Mouse (Mus musculus) liver, postnatal 0 days (tissue): ENCODE data around the gene Kif1c.

Source experiments
- CTCF ChIP-seq: sonication (generic); IDR thresholded peaks from 2 replicates; pipeline ENCODE4 v1.5.1; 2016; ENCODE audit warnings: antibody characterized with exemption, low read depth
- EP300 ChIP-seq: IDR thresholded peaks from 2 replicates; pipeline ENCODE4 v1.6.1; 2016; ENCODE audit warnings: antibody characterized with exemption, low read depth, mild to moderate bottlenecking

DNA sequence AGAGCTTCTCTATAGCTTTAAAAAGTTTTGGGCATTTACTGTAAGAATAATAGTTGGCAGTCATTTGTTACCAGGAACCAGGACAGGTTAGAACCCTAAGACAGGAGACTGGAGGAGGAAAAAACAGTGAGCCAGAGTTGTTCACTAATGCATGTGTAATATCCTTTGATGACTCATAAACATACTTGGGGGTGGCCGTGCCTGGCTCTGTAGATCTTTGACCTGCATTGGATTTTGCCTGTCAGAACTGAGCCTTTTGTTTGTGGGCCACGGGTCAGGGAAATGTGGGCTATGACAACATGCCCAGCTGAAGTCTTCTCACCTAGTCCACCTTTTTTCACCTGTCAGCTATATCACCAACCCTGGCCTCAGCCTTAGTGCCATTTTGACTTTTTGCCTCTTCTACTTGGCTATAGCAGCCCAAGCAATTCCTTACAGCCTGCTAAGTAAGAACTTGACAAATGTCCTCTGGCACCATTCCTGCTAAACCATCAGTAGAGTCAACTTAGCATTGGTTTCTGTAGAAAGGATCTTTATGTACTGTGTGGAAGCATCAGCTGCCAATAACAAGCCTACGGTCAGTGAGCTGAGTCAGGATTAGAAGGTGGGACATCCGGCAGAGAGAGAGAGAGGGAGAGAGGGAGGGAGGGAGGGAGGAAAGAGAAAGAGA, 47.7 kb downstream of the Kif1c start:
- TF ChIP-seq CTCF (no peak), EP300 (0 out of 2 replicates have a peak, but pooled peaks have one; percentile 23)
